Mouse (Mus musculus) neural tube, embryonic 13.5 days (tissue): Measurements from ENCODE around the gene Nprl3. TPM values are rescaled to one million over a fixed set of nuclear protein-coding genes. Genes with fewer than 3 reads are reported as not detected.

ENCODE experiments used
- ATAC-seq: fragments of 200-750 bp; cut with Nextera tagmentation; 2 replicates; pipeline ENCODE4 v1.8.0; 2017; ENCODE audit warnings: low read depth, mild to moderate bottlenecking, moderate TSS enrichment, moderate library complexity
- H3K27ac ChIP-seq: fragments of 300-500 bp; sonication (generic); replicated peaks from 2 replicates; pipeline ENCODE4 v1.5.1; 2015; ENCODE audit warnings: moderate library complexity, mild to moderate bottlenecking, inconsistent platforms
- H3K27me3 ChIP-seq: fragments of 300-500 bp; sonication (generic); 2 replicates; pipeline ENCODE4 v1.6.1; 2015; ENCODE audit warnings: mild to moderate bottlenecking, inconsistent platforms
- H3K36me3 ChIP-seq: fragments of 300-500 bp; sonication (generic); 2 replicates; pipeline ENCODE4 v1.6.1; 2015; ENCODE audit warnings: mild to moderate bottlenecking, inconsistent platforms
- H3K4me1 ChIP-seq: fragments of 300-500 bp; sonication (generic); replicated peaks from 2 replicates; pipeline ENCODE4 v1.6.1; 2015; ENCODE audit warnings: inconsistent platforms
- H3K4me2 ChIP-seq: fragments of 300-500 bp; sonication (generic); 2 replicates; pipeline ENCODE4 v1.6.1; 2015; ENCODE audit warnings: inconsistent platforms, mild to moderate bottlenecking, moderate library complexity
- H3K4me3 ChIP-seq: fragments of 300-500 bp; sonication (generic); 2 replicates; pipeline ENCODE4 v1.5.1; 2015; ENCODE audit warnings: mild to moderate bottlenecking, inconsistent platforms
- H3K9ac ChIP-seq: fragments of 300-500 bp; sonication (generic); 2 replicates; pipeline ENCODE4 v1.6.1; 2015; ENCODE audit warnings: moderate library complexity, mild to moderate bottlenecking, inconsistent platforms
- H3K9me3 ChIP-seq: fragments of 300-500 bp; sonication (generic); 2 replicates; pipeline ENCODE4 v1.6.1; 2016; ENCODE audit warnings: inconsistent platforms
- WGBS: fragments of 180-500 bp; shearing (Covaris S2); methylation state at CpG from one replicate; pipeline ENCODE4 v1.1.7; 2015; 5-methylcytosine and 5-hydroxymethylcytosine counted together
- polyA plus RNA-seq: library from polyadenylated mRNA; unstranded; fragments of >200 nt; fragmentation: Nextera tagmentation; extraction: Ambion mirVana; gene quantifications from 2 replicates; pipeline ENCODE4 v1.2.1, GENCODE M21; 2015

Gene Nprl3
- polyA plus RNA-seq, 1 experiment from 2014 or later, result 42.8 TPM

- WGBS, result 73% methylated on average over 3 of the region's 3 CpGs
- no peak overlapping the region for H3K4me2 ChIP-seq
- H3K27ac ChIP-seq, result no peak overlapping the region
- ATAC-seq, result no peak
- H3K4me3 ChIP-seq, result no peak overlapping the region
- peaks cover 5% of the 10 kb centered on the region; the same call in 1 of the 2 replicates for H3K27me3 ChIP-seq
- H3K9ac ChIP-seq, result no peak overlapping the region
- H3K36me3 ChIP-seq, result no peaks in the 10 kb centered on the region
- no peaks in the 10 kb centered on the region for H3K9me3 ChIP-seq
- peaks cover 6% of the 10 kb centered on the region; the same call in 1 of the 2 replicates for H3K4me1 ChIP-seq
Measured at GRCm38 (mm10) chr11:32186031-32186430, 81.5 kb downstream of the Nprl3 start.

GRCm38 (mm10) chr11:32184469-32184868 is 83.0 kb downstream of the Nprl3 start:
- no peak overlapping the region for H3K27ac ChIP-seq
- no peaks in the 10 kb centered on the region for H3K9me3 ChIP-seq
- no peaks in the 10 kb centered on the region for H3K4me1 ChIP-seq
- H3K9ac ChIP-seq, result no peak overlapping the region
- 90% methylated on average over 8 of the region's 8 CpGs for WGBS
- no peak for ATAC-seq
- no peaks in the 10 kb centered on the region for H3K36me3 ChIP-seq
- peaks cover 5% of the 10 kb centered on the region; the same call in 1 of the 2 replicates for H3K27me3 ChIP-seq
- H3K4me2 ChIP-seq, result no peak overlapping the region
- H3K4me3 ChIP-seq, result no peak overlapping the region

GRCm38 (mm10) chr11:32181973-32182868 is 85.3 kb downstream of the Nprl3 start:
- H3K9ac ChIP-seq, result no peak overlapping the region
- ATAC-seq, result no peak; the same call in none of the 2 replicates
- 47% methylated on average over 24 of the region's 25 CpGs for WGBS
- H3K4me2 ChIP-seq, result no peak overlapping the region
- H3K9me3 ChIP-seq, result no peaks in the 10 kb centered on the region
- H3K27ac ChIP-seq, result no peak overlapping the region
- peaks cover 5% of the 10 kb centered on the region; the same call in 1 of the 2 replicates for H3K27me3 ChIP-seq
- no peaks in the 10 kb centered on the region for H3K4me1 ChIP-seq
- H3K4me3 ChIP-seq, result no peak overlapping the region
- H3K36me3 ChIP-seq, result no peaks in the 10 kb centered on the region

- no peak overlapping the region for H3K4me2 ChIP-seq
- H3K27me3 ChIP-seq, result peaks cover 5% of the 10 kb centered on the region; the same call in 1 of the 2 replicates
- H3K4me1 ChIP-seq, result no peaks in the 10 kb centered on the region
- H3K9me3 ChIP-seq, result no peaks in the 10 kb centered on the region
- no peak overlapping the region for H3K4me3 ChIP-seq
- WGBS, result 84% methylated on average over 4 of the region's 4 CpGs
- no peak for ATAC-seq
- no peaks in the 10 kb centered on the region for H3K36me3 ChIP-seq
- H3K27ac ChIP-seq, result no peak overlapping the region
- no peak overlapping the region for H3K9ac ChIP-seq
Measured at GRCm38 (mm10) chr11:32181246-32181645, 86.3 kb downstream of the Nprl3 start.

- WGBS, result 91% methylated on average over 1 of the region's 1 CpGs
- Histone ChIP-seq H3K4me1 (no peaks in the 10 kb centered on the region), H3K9ac (no peak overlapping the region), H3K4me3 (no peak overlapping the region), H3K27me3 (peaks cover 5% of the 10 kb centered on the region; the same call in 1 of the 2 replicates), H3K4me2 (no peak overlapping the region), H3K36me3 (no peaks in the 10 kb centered on the region), H3K9me3 (no peaks in the 10 kb centered on the region), H3K27ac (no peak overlapping the region)
- ATAC-seq, result no peak
Measured at GRCm38 (mm10) chr11:32178506-32178905, 89.0 kb downstream of the Nprl3 start.

Other genes with a start within 250 kb of the Nprl3 start
- gene Il9r, start 67.4 kb downstream of the Nprl3 start, polyA plus RNA-seq, result not detected in 2 replicates
- 45.7 and 46.8 TPM in 2 replicates for gene Snrnp25, start 62.3 kb downstream of the Nprl3 start, polyA plus RNA-seq
- 28.9 and 30.4 TPM in 2 replicates for gene Rhbdf1, start 45.4 kb downstream of the Nprl3 start, polyA plus RNA-seq
- gene Mpg, start 41.2 kb downstream of the Nprl3 start, polyA plus RNA-seq, result 35.8 and 36.6 TPM in 2 replicates
- gene Hba-x, start 8.7 kb upstream of the Nprl3 start, polyA plus RNA-seq, result 319 and 454 TPM in 2 replicates
- 2,421 and 2,557 TPM in 2 replicates for gene Hba-a1, start 15.8 kb upstream of the Nprl3 start, polyA plus RNA-seq
- gene Hbq1b, start 19.3 kb upstream of the Nprl3 start, polyA plus RNA-seq, result 2.0 and 3.0 TPM in 2 replicates
- 5,548 and 5,687 TPM in 2 replicates for gene Hba-a2, start 28.8 kb upstream of the Nprl3 start, polyA plus RNA-seq
- gene Hbq1a, start 32.4 kb upstream of the Nprl3 start, polyA plus RNA-seq, result 1.4 and 1.8 TPM in 2 replicates
- 20.0 and 20.2 TPM in 2 replicates for gene Sh3pxd2b, start 80.1 kb upstream of the Nprl3 start, polyA plus RNA-seq
- gene Ubtd2, start 187.7 kb upstream of the Nprl3 start, polyA plus RNA-seq, result 46.8 and 54.8 TPM in 2 replicates